Mouse (Mus musculus): ENCODE data around the gene Fos. TPM values are rescaled to one million over a fixed set of nuclear protein-coding genes. Genes with fewer than 3 reads are reported as not detected.

Gene Fos
- polyA plus RNA-seq, 1 experiment, result 0.63 TPM

- no peak overlapping the region for H3K4me3 ChIP-seq (ENCODE audit: control insufficient read depth, low read depth, low read length)
- no peak overlapping the region for H3K27ac ChIP-seq (ENCODE audit: control insufficient read depth, insufficient read depth, low read depth, low read length)
- TF ChIP-seq CTCF (IDR thresholded peaks at IDR 0.05; ENCODE audit: control insufficient read depth, insufficient read depth, insufficient replicate concordance, low read depth, low read length) (no peak), POLR2A (IDR thresholded peaks at IDR 0.05; ENCODE audit: control insufficient read depth, low read depth, low read length) (no peak)
- H3K4me1 ChIP-seq (ENCODE audit: control insufficient read depth, insufficient read depth, low read length), result no peaks in the 10 kb centered on the region
- H3K27me3 ChIP-seq (ENCODE audit: control insufficient read depth, insufficient read depth, low read length), result no peaks in the 10 kb centered on the region
- no peaks in the 10 kb centered on the region for H3K36me3 ChIP-seq (ENCODE audit: control insufficient read depth, insufficient read depth, low read length)
These were observed 43.6 kb downstream of the Fos start for GRCm38 (mm10) chr12:85517339-85517738.

- TF ChIP-seq POLR2A (IDR thresholded peaks at IDR 0.05; ENCODE audit: control insufficient read depth, low read depth, low read length) (no peak), CTCF (IDR thresholded peaks at IDR 0.05; ENCODE audit: control insufficient read depth, insufficient read depth, insufficient replicate concordance, low read depth, low read length) (no peak)
- H3K27ac ChIP-seq (ENCODE audit: control insufficient read depth, insufficient read depth, low read depth, low read length), result peak overlapping the region; percentile 23
- H3K36me3 ChIP-seq (ENCODE audit: control insufficient read depth, insufficient read depth, low read length), result no peaks in the 10 kb centered on the region
- no peak overlapping the region for H3K4me3 ChIP-seq (ENCODE audit: control insufficient read depth, low read depth, low read length)
- no peaks in the 10 kb centered on the region for H3K4me1 ChIP-seq (ENCODE audit: control insufficient read depth, insufficient read depth, low read length)
- no peaks in the 10 kb centered on the region for H3K27me3 ChIP-seq (ENCODE audit: control insufficient read depth, insufficient read depth, low read length)
These were observed 44.3 kb downstream of the Fos start for GRCm38 (mm10) chr12:85518009-85518408.

GRCm38 (mm10) chr12:85519553-85519952, 45.9 kb downstream of the Fos start:
- no peaks in the 10 kb centered on the region for H3K36me3 ChIP-seq (ENCODE audit: control insufficient read depth, insufficient read depth, low read length)
- no peaks in the 10 kb centered on the region for H3K4me1 ChIP-seq (ENCODE audit: control insufficient read depth, insufficient read depth, low read length)
- no peak for TF ChIP-seq CTCF (IDR thresholded peaks at IDR 0.05; ENCODE audit: control insufficient read depth, insufficient read depth, insufficient replicate concordance, low read depth, low read length)
- no peaks in the 10 kb centered on the region for H3K27me3 ChIP-seq (ENCODE audit: control insufficient read depth, insufficient read depth, low read length)
- H3K4me3 ChIP-seq (ENCODE audit: control insufficient read depth, low read depth, low read length), result no peak overlapping the region
- H3K27ac ChIP-seq (ENCODE audit: control insufficient read depth, insufficient read depth, low read depth, low read length), result no peak overlapping the region

- TF ChIP-seq CTCF (IDR thresholded peaks at IDR 0.05; ENCODE audit: control insufficient read depth, insufficient read depth, insufficient replicate concordance, low read depth, low read length) (no peak), POLR2A (IDR thresholded peaks at IDR 0.05; ENCODE audit: control insufficient read depth, low read depth, low read length) (no peak)
- H3K4me3 ChIP-seq (ENCODE audit: control insufficient read depth, low read depth, low read length), result no peak overlapping the region
- no peak overlapping the region for H3K27ac ChIP-seq (ENCODE audit: control insufficient read depth, insufficient read depth, low read depth, low read length)
- no peaks in the 10 kb centered on the region for H3K27me3 ChIP-seq (ENCODE audit: control insufficient read depth, insufficient read depth, low read length)
- no peaks in the 10 kb centered on the region for H3K36me3 ChIP-seq (ENCODE audit: control insufficient read depth, insufficient read depth, low read length)
- H3K4me1 ChIP-seq (ENCODE audit: control insufficient read depth, insufficient read depth, low read length), result no peaks in the 10 kb centered on the region
These were observed 47.4 kb downstream of the Fos start for GRCm38 (mm10) chr12:85521101-85521500.

- H3K27me3 ChIP-seq (ENCODE audit: control insufficient read depth, insufficient read depth, low read length), result no peaks in the 10 kb centered on the region
- H3K36me3 ChIP-seq (ENCODE audit: control insufficient read depth, insufficient read depth, low read length), result no peaks in the 10 kb centered on the region
- TF ChIP-seq POLR2A (IDR thresholded peaks at IDR 0.05; ENCODE audit: control insufficient read depth, low read depth, low read length), result no peak
- no peak for TF ChIP-seq CTCF (IDR thresholded peaks at IDR 0.05; ENCODE audit: control insufficient read depth, insufficient read depth, insufficient replicate concordance, low read depth, low read length)
- H3K27ac ChIP-seq (ENCODE audit: control insufficient read depth, insufficient read depth, low read depth, low read length), result no peak overlapping the region
- no peak overlapping the region for H3K4me3 ChIP-seq (ENCODE audit: control insufficient read depth, low read depth, low read length)
- H3K4me1 ChIP-seq (ENCODE audit: control insufficient read depth, insufficient read depth, low read length), result no peaks in the 10 kb centered on the region
These were observed 48.0 kb downstream of the Fos start for GRCm38 (mm10) chr12:85521673-85522072.

- Histone ChIP-seq H3K36me3 (ENCODE audit: control insufficient read depth, insufficient read depth, low read length) (no peaks in the 10 kb centered on the region), H3K4me1 (ENCODE audit: control insufficient read depth, insufficient read depth, low read length) (no peaks in the 10 kb centered on the region), H3K27ac (ENCODE audit: control insufficient read depth, insufficient read depth, low read depth, low read length) (no peak overlapping the region), H3K4me3 (ENCODE audit: control insufficient read depth, low read depth, low read length) (no peak overlapping the region), H3K27me3 (ENCODE audit: control insufficient read depth, insufficient read depth, low read length) (no peaks in the 10 kb centered on the region)
- no peak for TF ChIP-seq CTCF (IDR thresholded peaks at IDR 0.05; ENCODE audit: control insufficient read depth, insufficient read depth, insufficient replicate concordance, low read depth, low read length)
These were observed 49.1 kb downstream of the Fos start for GRCm38 (mm10) chr12:85522631-85523388.

- TF ChIP-seq POLR2A (IDR thresholded peaks at IDR 0.05; ENCODE audit: control insufficient read depth, low read depth, low read length) (no peak), CTCF (IDR thresholded peaks at IDR 0.05; ENCODE audit: control insufficient read depth, insufficient read depth, insufficient replicate concordance, low read depth, low read length) (no peak)
- Histone ChIP-seq H3K36me3 (ENCODE audit: control insufficient read depth, insufficient read depth, low read length) (no peaks in the 10 kb centered on the region), H3K4me3 (ENCODE audit: control insufficient read depth, low read depth, low read length) (no peak overlapping the region), H3K27me3 (ENCODE audit: control insufficient read depth, insufficient read depth, low read length) (no peaks in the 10 kb centered on the region), H3K4me1 (ENCODE audit: control insufficient read depth, insufficient read depth, low read length) (no peaks in the 10 kb centered on the region), H3K27ac (ENCODE audit: control insufficient read depth, insufficient read depth, low read depth, low read length) (no peak overlapping the region)
These were observed 49.9 kb downstream of the Fos start for GRCm38 (mm10) chr12:85523421-85524192.

Measured in testis, adult 2 months (tissue).